Mouse (Mus musculus): ENCODE measurements around the gene Gm13695.
"Not testable (repeated sequence)": the region's sequence is repeated elsewhere in the genome, so short reads cannot be mapped to it uniquely, and the experiment has no call there.

Gene Gm13695

GRCm38 (mm10) chr2:83967013-83967412 lies at the start of gene Gm13695:
Gene Gm13695 (plus strand): TSS chr2:83967313.
- DNase-seq, result not testable (repeated sequence)

GRCm38 (mm10) chr2:83929478-83930088 lies 37.5 kb upstream of the Gm13695 start:
- DNase-seq, result no peak

- peak in 1 of 2 experiments; percentile 5 for DNase-seq
These were observed 26.2 kb upstream of the Gm13695 start, which contains the start of gene Zswim2 for GRCm38 (mm10) chr2:83940931-83941361. Gene Zswim2 (minus strand): TSS chr2:83941228.

GRCm38 (mm10) chr2:83941378-83941777 lies 25.7 kb upstream of the Gm13695 start:
- no peak for DNase-seq

GRCm38 (mm10) chr2:83941792-83942191 lies 25.3 kb upstream of the Gm13695 start:
- DNase-seq, result no peak

- DNase-seq, result not testable (repeated sequence)
These were observed 11.7 kb upstream of the Gm13695 start, which contains the start of gene Gm13698 for GRCm38 (mm10) chr2:83955393-83955792. Gene Gm13698 (plus strand): TSS chr2:83955693.

- not testable (repeated sequence) for DNase-seq
These were observed 5.9 kb upstream of the Gm13695 start, which contains the start of gene Gm13693 for GRCm38 (mm10) chr2:83961203-83961602. Gene Gm13693 (plus strand): TSS chr2:83961503.

GRCm38 (mm10) chr2:83972823-83973222 lies 5.7 kb downstream of the Gm13695 start, which contains the start of gene Gm13696:
Gene Gm13696 (plus strand): TSS chr2:83973123.
- DNase-seq, result not testable (repeated sequence)

GRCm38 (mm10) chr2:83978633-83979032 lies 11.5 kb downstream of the Gm13695 start, which contains the start of gene Gm13694:
Gene Gm13694 (plus strand): TSS chr2:83978933.
- not testable (repeated sequence) for DNase-seq

GRCm38 (mm10) chr2:83984443-83984842 lies 17.3 kb downstream of the Gm13695 start, which contains the start of gene Gm13697:
Gene Gm13697 (plus strand): TSS chr2:83984743.
- not testable (repeated sequence) for DNase-seq

- not testable (repeated sequence) for DNase-seq
These were observed 23.1 kb downstream of the Gm13695 start, which contains the start of gene Gm13691 for GRCm38 (mm10) chr2:83990253-83990652. Gene Gm13691 (plus strand): TSS chr2:83990553.

GRCm38 (mm10) chr2:83993639-83994255 lies 26.6 kb downstream of the Gm13695 start:
- DNase-seq, result not testable (repeated sequence)

GRCm38 (mm10) chr2:83994526-83994925 lies 27.4 kb downstream of the Gm13695 start:
- not testable (repeated sequence) for DNase-seq

- DNase-seq, result no peak
These were observed 41.8 kb downstream of the Gm13695 start for GRCm38 (mm10) chr2:84008913-84009312.

- no peak for DNase-seq
These were observed 42.7 kb downstream of the Gm13695 start for GRCm38 (mm10) chr2:84009818-84010217.

- DNase-seq, result no peak
These were observed 47.5 kb downstream of the Gm13695 start for GRCm38 (mm10) chr2:84014572-84014971.

- DNase-seq, result not testable (repeated sequence)
These were observed 49.2 kb downstream of the Gm13695 start for GRCm38 (mm10) chr2:84016291-84016690.

GRCm38 (mm10) chr2:84018330-84018729 lies 51.2 kb downstream of the Gm13695 start:
- no peak for DNase-seq
